In genomic region chr1:64121559-64122465, GRCm38 (mm10) we compare ENCODE assay signal across 8 mouse cellular contexts. TPM values are rescaled to one million over a fixed set of nuclear protein-coding genes. Genes with fewer than 3 reads are reported as not detected.
DNase-seq lines count a peak whose midpoint lies in the region; ATAC-seq lines count a peak whose summit lies in the region.

Gene Klf7, minus strand, starts transcription at chr1:64122282.

- no peaks in the 10 kb centered on the region for H3K36me3 ChIP-seq in lung, embryonic 16.5 days (ENCODE audit: control insufficient read depth, insufficient read depth, low read length)

- H3K27ac ChIP-seq in lung, embryonic 16.5 days (ENCODE audit: low read length), result peak within 1 kb of the TSS; percentile 100

- under 1% methylated on average over 73 of the region's 82 CpGs for WGBS in lung, embryonic 16.5 days

- peak within 1 kb of the TSS; percentile 82 for H3K4me3 ChIP-seq in lung, embryonic 16.5 days (ENCODE audit: low read length)

- H3K27me3 ChIP-seq in lung, embryonic 16.5 days (ENCODE audit: control insufficient read depth, insufficient read depth, low read depth, low read length), result no peaks in the 10 kb centered on the region

- peak; percentile 96 for DNase-seq in MEL-GATA-1-ER (ENCODE audit: extremely low read depth, low read depth)
- DNase-seq in cerebellum, adult 8-10 months, result peak; percentile 96
- DNase-seq in forelimb bud, embryonic 11.5 days (ENCODE audit: low read depth, low spot score), result peak; percentile 99
- DNase-seq in layer of hippocampus, adult 9-10 months (ENCODE audit: low spot score), result peak; percentile 94
- peak; percentile 98 for DNase-seq in ovary, postnatal 10 days (ENCODE audit: low spot score)
- peak; percentile 96 to 99 for DNase-seq in thymus, postnatal 10 days (ENCODE audit: low spot score in 2 of 2)

- H3K9me3 ChIP-seq in lung, embryonic 16.5 days (ENCODE audit: control insufficient read depth, low read length), result no peaks in the 10 kb centered on the region

- H3K4me2 ChIP-seq in lung, embryonic 16.5 days (ENCODE audit: low read depth, low read length), result peak within 1 kb of the TSS; percentile 84

- H3K9ac ChIP-seq in lung, embryonic 16.5 days (ENCODE audit: low read length), result peak within 1 kb of the TSS; percentile 100

- peak; percentile 93 for ATAC-seq in hematopoietic stem cell, adult 5-6 weeks (replicated peaks in 1 of 2; ENCODE audit: insufficient read depth in 1 of 2, low FRiP score in 2 of 2, low TSS enrichment in 1 of 2, low read depth in 1 of 2, poor library complexity in 2 of 2, severe bottlenecking in 2 of 2)
- peak; percentile 98 for ATAC-seq in lung, embryonic 16.5 days (ENCODE audit: low read depth)

- peaks cover 17% of the 10 kb centered on the region for H3K4me1 ChIP-seq in lung, embryonic 16.5 days (replicated peaks; ENCODE audit: control insufficient read depth, insufficient read depth, low read length)

RNA-seq across cellular contexts. Expression of gene Klf7, which starts in this region (rescaled TPM):
- total RNA-seq in hematopoietic stem cell, adult 5-6 weeks (2017), result 3.0 and 6.0 TPM in 2 replicates
- 25.6 and 25.8 TPM in 2 replicates for polyA plus RNA-seq in lung, embryonic 16.5 days (2015; fragmentation: Nextera tagmentation; extraction: Ambion mirVana)

Comparison
In these comparisons a context has a peak if more than half of its experiments do, and no peak if none do; other contexts are left out.
1. Peak in every context shown above with its lines: DNase-seq, ATAC-seq, H3K4me3 ChIP-seq and H3K27ac ChIP-seq.